Mouse (Mus musculus) midbrain, embryonic 14.5 days (tissue): Measurements from ENCODE around the gene Sept9. TPM values are rescaled to one million over a fixed set of nuclear protein-coding genes. Genes with fewer than 3 reads are reported as not detected.
A peak's percentile ranks its signal among the peaks of the same experiment; 100 is the strongest.

Experiments used
- ATAC-seq: fragments of 200-750 bp; cut with Nextera tagmentation; 2 replicates; pipeline ENCODE4 v1.8.0; 2017; ENCODE audit warnings: moderate number of reproducible peaks, moderate library complexity; ENCODE audit not compliant: low FRiP score, low TSS enrichment
- DNase-seq: peaks from one replicate; pipeline ENCODE4 v3.0.0-alpha.2; 2015
- H3K27ac ChIP-seq: fragments of 300-500 bp; sonication (generic); replicated peaks from 2 replicates; pipeline ENCODE4 v1.5.1; 2014; ENCODE audit warnings: mild to moderate bottlenecking, low read depth, low read length, moderate library complexity
- H3K27me3 ChIP-seq: fragments of 300-500 bp; sonication (generic); 2 replicates; pipeline ENCODE4 v1.6.1; 2014; ENCODE audit warnings: low read length, control low read depth, mixed read lengths; ENCODE audit not compliant: control insufficient read depth, insufficient read depth
- H3K36me3 ChIP-seq: fragments of 300-500 bp; sonication (generic); 2 replicates; pipeline ENCODE4 v1.6.1; 2014; ENCODE audit warnings: low read length, control low read depth; ENCODE audit not compliant: control insufficient read depth, insufficient read depth
- H3K4me1 ChIP-seq: fragments of 300-500 bp; sonication (generic); 2 replicates; pipeline ENCODE4 v1.6.1; 2014; ENCODE audit warnings: mild to moderate bottlenecking, antibody characterized with exemption, low read length, control low read depth; ENCODE audit not compliant: control insufficient read depth, insufficient read depth
- H3K4me2 ChIP-seq: fragments of 300-500 bp; sonication (generic); 2 replicates; pipeline ENCODE4 v1.6.1; 2014; ENCODE audit warnings: mild to moderate bottlenecking, low read length, moderate library complexity
- H3K4me3 ChIP-seq: fragments of 300-500 bp; sonication (generic); replicated peaks from 2 replicates; pipeline ENCODE4 v1.5.1; 2014; ENCODE audit warnings: low read depth, low read length
- H3K9ac ChIP-seq: fragments of 300-500 bp; sonication (generic); replicated peaks from 2 replicates; pipeline ENCODE4 v1.6.1; 2014; ENCODE audit warnings: mild to moderate bottlenecking, low read length, moderate library complexity
- H3K9me3 ChIP-seq: fragments of 300-500 bp; sonication (generic); 2 replicates; pipeline ENCODE4 v1.6.1; 2016; ENCODE audit warnings: low read length, control low read depth, mixed read lengths; ENCODE audit not compliant: control insufficient read depth
- WGBS: fragments of 180-500 bp; shearing (Covaris S2); extraction: QIAGEN DNeasy Blood & Tissue Kit; methylation state at CpG from one replicate; pipeline ENCODE4 v1.1.7; 2014; 5-methylcytosine and 5-hydroxymethylcytosine counted together
- polyA plus RNA-seq: library from polyadenylated mRNA; unstranded; fragments of >200 nt; fragmentation: Nextera tagmentation; extraction: Ambion mirVana; gene quantifications from 2 replicates; pipeline ENCODE4 v1.2.1, GENCODE M21; 2014

Gene Sept9
- polyA plus RNA-seq, 1 experiment from 2014 or later: 97.4 TPM

GRCm38 (mm10) chr11:117242339-117243084 lies 43.1 kb downstream of the Sept9 start:
- no peaks in the 10 kb centered on the region for H3K36me3 ChIP-seq
- H3K9me3 ChIP-seq: no peaks in the 10 kb centered on the region
- DNase-seq (no peak), ATAC-seq (no peak)
- no peak overlapping the region for H3K27ac ChIP-seq
- WGBS: 92% methylated on average over 10 of the region's 10 CpGs
- H3K27me3 ChIP-seq: no peaks in the 10 kb centered on the region
- no peak overlapping the region for H3K9ac ChIP-seq
- no peak overlapping the region for H3K4me3 ChIP-seq
- H3K4me1 ChIP-seq: no peaks in the 10 kb centered on the region
- H3K4me2 ChIP-seq: no peak overlapping the region

GRCm38 (mm10) chr11:117243536-117244290 lies 44.3 kb downstream of the Sept9 start:
- H3K27me3 ChIP-seq: no peaks in the 10 kb centered on the region
- no peak overlapping the region for H3K4me2 ChIP-seq
- DNase-seq: no peak
- H3K9me3 ChIP-seq: no peaks in the 10 kb centered on the region
- peaks cover 5% of the 10 kb centered on the region for H3K4me1 ChIP-seq
- no peak overlapping the region for H3K27ac ChIP-seq
- WGBS: 81% methylated on average over 12 of the region's 12 CpGs
- ATAC-seq: no peak
- no peaks in the 10 kb centered on the region for H3K36me3 ChIP-seq
- H3K9ac ChIP-seq: no peak overlapping the region
- no peak overlapping the region for H3K4me3 ChIP-seq

GRCm38 (mm10) chr11:117245041-117245725 lies 45.7 kb downstream of the Sept9 start:
- ATAC-seq: no peak
- Histone ChIP-seq H3K4me2 (no peak overlapping the region), H3K27me3 (no peaks in the 10 kb centered on the region), H3K9ac (no peak overlapping the region), H3K9me3 (no peaks in the 10 kb centered on the region), H3K4me3 (no peak overlapping the region), H3K27ac (no peak overlapping the region), H3K4me1 (peaks cover 16% of the 10 kb centered on the region), H3K36me3 (no peaks in the 10 kb centered on the region)
- WGBS: 50% methylated on average over 8 of the region's 8 CpGs
- DNase-seq: no peak

- no peak overlapping the region for H3K4me2 ChIP-seq
- H3K36me3 ChIP-seq: no peaks in the 10 kb centered on the region
- peaks cover 16% of the 10 kb centered on the region for H3K4me1 ChIP-seq
- DNase-seq (no peak), ATAC-seq (no peak)
- no peaks in the 10 kb centered on the region for H3K27me3 ChIP-seq
- no peaks in the 10 kb centered on the region for H3K9me3 ChIP-seq
- H3K4me3 ChIP-seq: no peak overlapping the region
- no peak overlapping the region for H3K9ac ChIP-seq
- no peak overlapping the region for H3K27ac ChIP-seq
- WGBS: 75% methylated on average over 3 of the region's 3 CpGs
These were observed 46.4 kb downstream of the Sept9 start for GRCm38 (mm10) chr11:117245846-117246245.

GRCm38 (mm10) chr11:117246286-117246685 lies 46.8 kb downstream of the Sept9 start:
- Histone ChIP-seq H3K4me1 (peaks cover 16% of the 10 kb centered on the region), H3K27me3 (no peaks in the 10 kb centered on the region), H3K4me3 (no peak overlapping the region), H3K4me2 (no peak overlapping the region), H3K9me3 (no peaks in the 10 kb centered on the region), H3K27ac (no peak overlapping the region), H3K9ac (no peak overlapping the region), H3K36me3 (no peaks in the 10 kb centered on the region)
- WGBS: 77% methylated on average over 8 of the region's 8 CpGs
- ATAC-seq (no peak), DNase-seq (no peak)

- Histone ChIP-seq H3K27me3 (no peaks in the 10 kb centered on the region), H3K4me3 (no peak overlapping the region), H3K9me3 (no peaks in the 10 kb centered on the region), H3K36me3 (no peaks in the 10 kb centered on the region), H3K27ac (no peak overlapping the region), H3K9ac (no peak overlapping the region), H3K4me2 (no peak overlapping the region), H3K4me1 (peaks cover 16% of the 10 kb centered on the region)
- ATAC-seq: no peak
- DNase-seq: no peak
- WGBS: 87% methylated on average over 9 of the region's 9 CpGs
These were observed 47.5 kb downstream of the Sept9 start for GRCm38 (mm10) chr11:117246981-117247431.

GRCm38 (mm10) chr11:117247541-117247940 lies 48.1 kb downstream of the Sept9 start:
- Histone ChIP-seq H3K4me2 (no peak overlapping the region), H3K9ac (no peak overlapping the region), H3K9me3 (no peaks in the 10 kb centered on the region), H3K27me3 (no peaks in the 10 kb centered on the region), H3K4me1 (peaks cover 16% of the 10 kb centered on the region), H3K36me3 (no peaks in the 10 kb centered on the region), H3K4me3 (no peak overlapping the region), H3K27ac (no peak overlapping the region)
- ATAC-seq (no peak), DNase-seq (no peak)
- WGBS: 66% methylated on average over 5 of the region's 5 CpGs

- Histone ChIP-seq H3K27ac (peak overlapping the region; percentile 53), H3K36me3 (no peaks in the 10 kb centered on the region), H3K27me3 (no peaks in the 10 kb centered on the region), H3K9me3 (no peaks in the 10 kb centered on the region), H3K4me3 (no peak overlapping the region), H3K9ac (no peak overlapping the region), H3K4me1 (peaks cover 16% of the 10 kb centered on the region), H3K4me2 (0 out of 2 replicates have a peak overlapping the region, but pooled peaks have one; percentile 3)
- peak; percentile 80 for DNase-seq
- 30% methylated on average over 11 of the region's 11 CpGs for WGBS
- peak; percentile 31; the same call in 1 of the 2 replicates for ATAC-seq
These were observed 49.3 kb downstream of the Sept9 start for GRCm38 (mm10) chr11:117248734-117249248.
